Mouse (Mus musculus) adrenal gland, adult 18-20 months (tissue): Measurements from ENCODE around the gene Dmac1. TPM values are rescaled to one million over a fixed set of nuclear protein-coding genes. Genes with fewer than 3 reads are reported as not detected.
"Not testable (repeated sequence)": the region's sequence is repeated elsewhere in the genome, so short reads cannot be mapped to it uniquely, and the experiment has no call there.

ENCODE experiments used
- DNase-seq, 2 experiments: peaks; one replicate each; pipeline ENCODE4 v3.0.0; 2021 to 2022; ENCODE audit warnings: low spot score in 2 of 2
- long read RNA-seq, 2 experiments: library from polyadenylated mRNA; stranded (forward); transcript quantifications; one replicate each; pipeline ENCODE4 v2.0.0; 2021
- total RNA-seq, 2 experiments: library from RNA; stranded (reverse); gene quantifications; 1 replicate in 1 of 2; 2 replicates in 1 of 2; pipeline ENCODE4 v1.2.3; 2021

The Dmac1 gene
- 10 to 100 TPM; 47.0 to 47.4 TPM for total RNA-seq
- long read RNA-seq, experiment 1, transcript Dmac1-201 (2 exons, 741 nt): major isoform, 6 of 7 reads
- long read RNA-seq, experiment 1, partial matches to known transcripts: 1 of 7 reads
- long read RNA-seq, experiment 1, other reads (novel, unspliced or antisense): 0 of 7 reads
- long read RNA-seq, experiment 2, transcript Dmac1-201 (2 exons, 741 nt): major isoform, 22 of 22 reads
- long read RNA-seq, experiment 2, partial matches to known transcripts: 0 of 22 reads
- long read RNA-seq, experiment 2, other reads (novel, unspliced or antisense): 0 of 22 reads

- peak; percentile 91 to 94 for DNase-seq
These were observed at the start of gene Dmac1 for GRCm38 (mm10) chr4:75278197-75279175. TSS of gene Dmac1 (minus strand) at chr4:75278305.

DNA sequence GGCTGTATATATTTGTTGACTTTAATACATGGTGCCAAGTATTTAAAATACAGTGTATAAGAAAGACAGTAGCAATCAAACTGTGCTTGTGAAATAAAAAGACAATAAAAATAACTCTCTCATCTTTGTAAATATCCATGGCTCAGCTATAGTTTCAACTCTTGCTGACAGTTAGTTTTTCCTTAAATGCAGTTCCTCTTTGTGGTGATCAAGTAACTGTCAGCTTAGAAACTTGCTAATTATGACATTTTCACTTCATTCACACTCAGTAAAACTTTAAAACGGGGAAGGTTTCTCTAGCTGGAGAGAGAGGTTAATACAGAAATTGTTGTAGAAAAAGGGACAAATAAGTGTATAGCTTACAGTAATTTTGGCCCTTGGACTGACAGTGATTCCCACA is 37.3 kb upstream of the Dmac1 start:
- DNase-seq: no peak

DNA sequence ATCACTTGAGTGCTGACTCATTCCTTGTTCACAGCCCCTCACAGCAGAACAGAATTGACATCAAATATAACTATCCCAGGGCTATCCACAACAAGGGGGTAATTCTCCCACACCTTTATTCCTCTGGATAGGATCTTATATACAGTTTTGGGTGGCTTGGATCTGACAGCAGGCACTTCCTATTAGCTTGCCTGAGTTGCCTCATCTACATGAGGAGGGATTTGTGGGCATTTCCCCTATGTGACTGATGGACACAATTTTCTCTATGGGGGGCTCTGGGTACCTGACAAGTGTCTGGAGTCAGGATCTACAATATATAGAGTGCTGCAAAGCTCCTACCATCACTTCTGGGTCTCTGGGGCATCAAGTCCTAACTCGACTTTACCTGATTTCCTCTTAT is 36.9 kb upstream of the Dmac1 start:
- DNase-seq: no peak

GRCm38 (mm10) chr4:75311918-75312317 is 33.8 kb upstream of the Dmac1 start:
- no peak for DNase-seq

DNA sequence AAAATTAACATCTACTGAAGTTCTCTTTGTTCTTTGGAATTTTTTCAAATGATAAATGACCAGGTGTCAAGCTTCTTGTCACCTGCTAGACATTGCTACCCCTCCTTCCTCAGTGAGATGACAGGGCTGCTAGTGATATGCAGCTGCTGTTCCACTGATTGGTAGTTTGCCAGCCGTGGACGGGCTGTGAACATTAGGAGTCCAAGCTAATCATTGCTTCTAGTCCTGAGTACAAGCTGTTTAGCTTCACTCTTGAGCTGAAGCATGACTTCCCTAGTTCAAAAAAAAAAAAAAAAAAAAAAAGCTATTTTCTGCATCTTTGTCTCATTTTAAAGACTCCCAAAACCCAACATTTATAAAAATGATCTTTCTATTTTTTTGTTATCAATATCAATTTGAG is 33.2 kb upstream of the Dmac1 start:
- DNase-seq: no peak

GRCm38 (mm10) chr4:75300205-75300972 is 22.3 kb upstream of the Dmac1 start:
- no peak for DNase-seq

DNA sequence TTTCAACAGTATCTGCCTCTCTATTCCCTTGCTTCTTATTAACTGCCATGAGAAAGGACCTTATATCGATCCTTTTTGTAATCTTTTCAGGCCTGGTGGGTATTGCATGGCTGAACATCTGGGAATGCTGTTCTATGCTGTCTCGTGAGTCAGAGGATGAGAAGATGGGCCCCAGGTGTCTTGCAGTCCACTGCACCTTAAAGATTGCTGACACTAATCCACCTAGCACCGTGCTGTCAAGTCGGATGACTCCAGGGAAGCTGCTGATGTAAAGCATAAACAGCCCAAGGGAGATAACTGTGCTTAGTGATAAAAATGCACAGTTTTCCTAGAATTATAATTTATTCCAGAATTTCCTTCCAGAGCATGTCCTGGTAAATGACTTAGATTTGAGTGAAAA is 14.2 kb upstream of the Dmac1 start:
- DNase-seq: no peak

GRCm38 (mm10) chr4:75291142-75291541 is 13.0 kb upstream of the Dmac1 start:
- DNase-seq: no peak

- peak in 1 of 2 experiments; percentile 5 for DNase-seq
These were observed 473 bp downstream of the Dmac1 start for GRCm38 (mm10) chr4:75277467-75278196.

DNA sequence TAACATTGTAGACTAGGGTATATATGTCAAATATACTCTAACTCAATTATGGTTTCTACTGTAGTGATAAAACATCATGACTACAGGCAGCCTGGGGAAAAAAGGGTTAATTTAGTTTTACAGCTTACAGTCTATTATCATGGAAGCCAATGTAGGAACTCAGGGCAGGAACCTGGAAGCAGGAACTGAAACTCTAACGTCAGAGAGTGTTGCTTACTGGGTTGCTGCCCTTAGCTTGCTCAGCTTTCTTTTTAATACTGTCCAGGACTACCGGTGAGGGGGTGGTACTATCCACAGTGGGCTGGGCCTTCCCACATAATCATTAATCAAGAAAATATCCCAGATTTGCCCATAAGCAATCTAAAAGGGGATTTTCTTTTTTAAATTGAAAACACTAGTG is 2.4 kb downstream of the Dmac1 start:
- no peak for DNase-seq

GRCm38 (mm10) chr4:75267866-75268265 is 10.2 kb downstream of the Dmac1 start:
- DNase-seq: no peak

DNA sequence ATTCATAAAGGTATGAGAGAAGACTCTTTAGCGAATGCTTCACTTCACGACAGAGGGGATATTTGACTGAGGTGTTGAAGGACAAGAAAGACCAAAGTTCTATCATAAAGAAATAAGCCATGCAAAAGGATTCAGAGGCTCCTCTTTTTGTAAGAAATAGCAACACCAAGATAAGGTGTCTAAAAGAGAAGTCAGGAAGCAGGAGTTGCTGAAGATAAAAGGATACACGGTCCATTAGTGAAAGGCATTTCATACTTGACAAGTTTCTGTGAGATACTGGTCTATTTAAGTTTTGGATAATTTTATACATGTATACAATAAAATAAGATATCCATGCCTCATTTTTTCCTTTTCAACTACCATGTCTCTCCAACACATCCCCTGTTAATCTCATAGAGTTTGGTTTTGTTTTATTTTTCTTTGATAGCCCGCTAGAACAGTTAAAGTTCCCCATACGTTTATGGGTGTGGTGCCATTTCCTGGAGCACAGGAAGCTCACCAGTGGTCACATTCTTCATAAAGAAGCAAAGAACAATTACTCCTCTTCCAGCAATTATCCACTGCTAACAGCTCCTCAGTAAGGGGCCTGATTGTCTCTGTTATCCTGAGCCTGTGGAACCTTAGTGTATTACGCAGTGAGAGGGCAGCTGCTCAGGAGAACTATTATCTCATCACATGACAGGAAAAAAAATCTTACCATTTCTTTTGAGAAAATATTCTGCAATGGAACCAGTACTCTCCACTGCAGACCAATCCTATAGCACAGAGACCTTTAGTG is 11.1 kb downstream of the Dmac1 start:
- no peak for DNase-seq

DNA sequence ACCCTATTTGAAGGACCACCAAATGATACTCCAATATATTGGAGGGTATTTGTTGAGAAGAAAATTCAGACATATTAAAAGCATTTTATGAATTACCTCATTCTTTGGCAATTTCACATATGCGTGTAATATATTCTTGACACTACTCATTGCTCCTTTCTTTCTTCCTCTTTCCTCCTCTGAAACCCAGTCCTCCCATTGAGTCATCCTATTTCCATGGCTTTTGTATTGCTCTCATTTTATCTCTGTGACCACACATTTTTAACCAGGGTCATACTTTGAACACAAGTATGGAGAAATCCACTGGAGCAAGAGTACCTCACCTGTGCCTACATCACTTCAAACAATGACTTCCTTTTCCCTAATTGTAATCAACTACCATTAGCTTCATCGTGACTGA is 13.9 kb downstream of the Dmac1 start:
- DNase-seq: no peak

DNA sequence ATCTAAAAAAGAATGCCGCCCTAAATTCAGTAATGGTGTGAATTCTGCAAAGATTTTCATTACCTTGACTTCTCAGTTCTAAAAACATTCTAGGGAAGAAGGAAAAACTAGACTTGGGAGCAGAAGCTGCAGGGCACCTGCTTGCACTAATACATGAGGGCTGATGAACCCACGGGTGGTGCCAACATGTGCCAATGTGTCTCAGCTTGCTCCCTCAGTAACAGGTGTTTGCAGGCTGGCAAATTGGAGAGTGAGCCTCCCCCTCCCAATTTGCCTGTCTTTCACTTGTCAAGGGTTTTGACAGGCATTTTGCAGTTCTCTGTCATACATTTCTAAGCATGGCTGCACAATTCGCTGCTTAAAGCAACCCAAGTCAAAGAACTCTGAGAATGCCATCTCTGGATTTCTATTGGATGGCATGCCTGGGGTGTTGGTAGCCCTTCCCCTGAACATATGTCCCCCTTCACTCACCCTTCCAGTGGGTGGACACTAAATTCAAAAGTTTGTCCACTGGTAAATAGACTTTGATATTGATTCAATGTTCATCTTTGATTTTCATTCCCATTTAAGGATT is 14.5 kb downstream of the Dmac1 start:
- no peak for DNase-seq

DNA sequence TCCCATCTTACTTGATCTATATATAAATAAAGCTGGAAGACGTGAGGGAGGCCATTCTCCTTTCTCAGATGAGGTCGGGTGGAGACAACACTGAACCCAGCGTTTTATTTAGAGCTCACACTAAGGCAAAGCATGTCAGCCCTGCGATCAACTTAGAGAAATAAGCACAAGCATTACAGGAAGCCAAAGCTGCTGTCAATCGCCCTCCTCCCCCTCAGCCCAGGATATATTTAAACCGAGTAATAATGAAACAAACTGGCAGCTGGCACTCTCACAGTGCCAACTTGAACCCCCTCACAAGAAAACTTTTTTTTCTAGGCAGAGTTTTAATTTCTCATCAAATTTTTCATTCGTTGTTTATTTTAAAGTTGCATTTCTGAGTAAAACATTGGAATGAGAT is 15.7 kb downstream of the Dmac1 start:
- no peak for DNase-seq

DNA sequence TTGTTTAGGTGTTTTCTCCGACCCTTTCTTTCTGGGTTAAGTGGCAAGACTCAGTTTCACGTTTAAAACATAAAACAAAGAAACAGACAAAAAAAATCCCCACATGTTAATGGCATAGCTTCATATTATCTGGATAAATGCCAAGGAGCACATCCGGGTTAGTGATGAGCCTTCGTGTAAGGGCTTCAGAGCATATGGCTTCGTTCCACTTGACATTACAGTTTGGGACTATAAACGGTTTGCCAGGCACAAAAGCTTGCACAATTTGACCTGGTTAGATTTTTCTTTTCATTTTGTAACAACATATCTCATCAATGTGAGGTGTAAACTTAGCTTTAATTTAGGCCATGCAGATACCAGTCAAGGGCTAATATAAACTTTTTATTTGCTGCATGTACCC is 17.9 kb downstream of the Dmac1 start:
- no peak for DNase-seq

DNA sequence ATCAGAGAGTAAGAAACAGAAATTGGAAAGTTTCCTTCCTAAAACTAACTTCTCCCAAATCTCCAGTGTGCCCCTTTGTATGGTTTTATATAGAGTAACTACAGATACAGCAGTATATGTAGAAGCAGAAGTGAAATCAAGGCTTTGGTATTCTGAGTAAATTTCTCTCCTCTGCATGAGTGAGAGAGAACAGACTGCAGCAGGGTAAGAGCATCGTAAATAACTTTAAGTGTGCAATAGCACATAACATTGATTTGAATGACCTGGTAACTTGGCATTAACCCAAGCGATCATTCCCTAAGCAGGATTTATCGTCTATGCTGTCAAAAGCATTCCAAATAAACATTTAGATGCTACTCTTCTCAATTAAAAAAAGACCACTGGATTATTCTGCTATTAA is 18.7 kb downstream of the Dmac1 start:
- DNase-seq: no peak

DNA sequence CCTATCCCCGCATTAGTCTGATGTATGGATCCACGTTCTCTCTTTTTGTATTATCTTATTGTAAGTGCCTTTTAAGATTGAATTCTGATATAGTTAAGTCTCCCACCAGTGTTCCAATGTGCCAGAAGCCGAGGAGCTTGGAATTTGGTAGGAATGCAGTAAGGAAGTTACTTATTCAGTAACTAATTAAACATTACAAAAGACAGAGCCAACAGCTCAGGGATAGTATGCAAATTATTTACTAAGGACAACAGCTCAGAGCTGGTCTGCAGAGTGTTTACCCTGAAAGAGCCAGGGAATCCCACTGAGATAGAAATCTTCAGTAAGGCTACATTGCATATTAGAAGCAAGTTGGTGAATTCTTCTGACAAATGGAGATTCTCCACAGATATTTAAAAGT is 43.5 kb downstream of the Dmac1 start:
- not testable (repeated sequence) for DNase-seq
